Mouse (Mus musculus) heart, adult 18-20 months (tissue): ENCODE results near the gene Mtmr11. TPM values are rescaled to one million over a fixed set of nuclear protein-coding genes. Genes with fewer than 3 reads are reported as not detected.
A peak's percentile ranks its signal among the peaks of the same experiment; 100 is the strongest.
"Not testable (repeated sequence)": the region's sequence is repeated elsewhere in the genome, so short reads cannot be mapped to it uniquely, and the experiment has no call there.

ENCODE experiments used
- DNase-seq, 2 experiments: peaks; one replicate each; pipeline ENCODE4 v3.0.0; 2021 to 2022; ENCODE audit warnings: mixed read lengths in 1 of 2
- total RNA-seq, 2 experiments: library from RNA; stranded (reverse); gene quantifications; 2 replicates each; pipeline ENCODE4 v1.2.3; 2021

Mtmr11 gene
- total RNA-seq, 2 experiments from 2014 or later: 1.7 to 3.4 TPM

DNA sequence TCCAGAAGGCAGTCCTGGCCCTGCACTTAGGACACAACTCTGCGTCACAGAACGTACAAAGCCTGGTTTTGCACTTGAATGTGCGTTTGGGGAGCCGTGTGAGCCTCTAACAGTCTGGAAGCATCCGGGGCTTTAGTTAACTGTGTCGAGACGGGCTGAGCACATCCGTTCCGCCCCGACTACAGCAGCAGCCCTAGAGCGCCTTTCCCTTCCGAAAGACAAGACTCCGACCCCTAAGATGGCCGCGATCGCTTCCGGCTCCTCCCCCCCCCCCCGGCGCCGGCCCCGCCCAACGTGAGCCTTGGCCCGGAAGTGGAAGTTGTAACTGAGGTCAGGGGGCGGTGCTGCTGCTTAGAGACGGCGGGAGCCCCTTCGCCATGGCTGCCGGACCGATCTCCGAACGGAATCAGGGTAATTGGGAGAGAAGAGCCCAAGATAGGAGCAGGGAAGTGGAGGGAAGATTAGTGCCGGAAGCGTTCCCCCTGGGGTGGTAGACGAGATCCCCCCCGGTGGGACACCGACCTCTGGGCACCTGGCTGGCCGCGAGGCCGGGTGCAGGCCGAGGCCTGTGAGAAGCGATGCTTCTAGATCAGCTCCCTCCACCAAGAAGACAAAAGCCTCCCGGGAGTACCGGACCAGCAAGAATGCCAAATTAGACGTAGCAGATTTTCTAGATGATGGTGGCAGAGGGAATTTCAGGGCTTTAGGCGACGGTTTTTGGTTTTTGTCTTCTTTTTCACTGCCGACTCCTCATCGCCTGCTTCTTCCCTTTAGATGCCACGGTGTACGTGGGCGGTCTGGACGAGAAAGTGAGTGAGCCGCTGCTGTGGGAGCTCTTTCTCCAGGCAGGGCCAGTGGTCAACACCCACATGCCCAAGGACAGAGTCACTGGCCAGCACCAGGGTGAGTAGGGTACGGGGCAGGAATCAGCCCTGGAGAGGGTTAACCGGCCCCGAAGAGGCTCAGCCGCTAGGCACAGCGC is 10.7 kb downstream of the Mtmr11 start, which contains the start of gene Sf3b4:
TSS of gene Sf3b4 (plus strand) at position 136 of the 982 bp plus-strand sequence.
- peak; percentile 91 to 92 for DNase-seq

DNA sequence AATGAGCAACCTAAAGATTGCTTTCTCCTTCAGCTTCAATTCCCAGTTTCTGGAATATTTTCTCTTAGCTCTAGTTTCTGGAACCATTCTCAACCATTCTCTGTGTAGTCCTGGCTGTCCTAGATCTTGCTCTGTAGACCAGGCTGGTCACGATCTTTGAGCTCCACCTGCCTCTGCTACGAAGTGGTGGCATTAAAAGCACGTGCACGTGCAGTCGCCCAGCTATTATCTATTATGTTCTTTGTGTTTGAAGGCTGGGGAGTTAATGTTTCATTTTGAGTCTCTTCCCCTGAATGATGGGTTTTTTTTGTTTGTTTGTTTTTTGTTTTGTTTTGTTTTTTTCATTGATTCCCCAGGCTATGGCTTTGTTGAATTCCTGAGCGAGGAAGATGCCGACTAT is 11.4 kb downstream of the Mtmr11 start:
- DNase-seq: no peak

GRCm38 (mm10) chr3:96174042-96174441 is 12.2 kb downstream of the Mtmr11 start:
- not testable (repeated sequence) for DNase-seq

DNA sequence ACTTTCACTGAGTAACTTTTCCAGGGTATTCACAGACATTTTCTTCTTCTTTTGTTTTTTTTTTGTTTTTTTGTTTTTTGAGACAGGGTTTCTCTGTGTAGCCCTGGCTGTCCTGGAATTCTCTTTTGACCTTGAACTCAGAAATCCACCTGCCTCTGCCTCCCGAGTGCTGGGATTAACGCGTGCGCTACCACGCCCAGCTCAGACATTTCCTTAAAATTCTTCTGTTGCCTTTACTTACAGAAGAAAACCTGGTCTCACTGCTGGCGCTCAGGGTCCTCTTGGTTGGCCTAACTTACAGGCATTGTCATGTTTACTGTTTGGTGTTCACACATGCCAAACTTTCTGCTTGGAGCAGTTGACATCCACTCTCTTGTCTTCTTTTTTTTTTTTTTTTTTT is 13.4 kb downstream of the Mtmr11 start:
- no peak for DNase-seq

DNA sequence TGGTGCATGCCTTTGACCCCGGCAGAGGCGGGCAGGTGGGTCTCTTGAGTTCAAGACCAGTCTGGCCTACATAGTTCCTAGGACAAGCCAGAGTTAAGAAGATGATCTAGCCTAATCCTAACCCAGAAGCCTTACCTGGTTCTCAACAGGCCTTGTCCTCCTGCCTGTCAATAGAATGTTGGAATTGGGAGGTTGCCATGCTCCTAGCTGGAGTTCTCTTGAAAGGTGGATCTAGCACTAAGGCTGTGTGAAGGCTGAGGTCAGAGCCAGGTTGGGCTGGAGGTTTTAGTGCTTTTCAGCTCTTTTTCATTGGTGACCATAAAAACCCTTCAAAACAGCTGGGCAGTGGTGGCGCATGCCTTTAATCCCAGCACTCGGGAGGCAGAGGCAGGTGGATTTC is 16.6 kb downstream of the Mtmr11 start:
- no peak for DNase-seq

DNA sequence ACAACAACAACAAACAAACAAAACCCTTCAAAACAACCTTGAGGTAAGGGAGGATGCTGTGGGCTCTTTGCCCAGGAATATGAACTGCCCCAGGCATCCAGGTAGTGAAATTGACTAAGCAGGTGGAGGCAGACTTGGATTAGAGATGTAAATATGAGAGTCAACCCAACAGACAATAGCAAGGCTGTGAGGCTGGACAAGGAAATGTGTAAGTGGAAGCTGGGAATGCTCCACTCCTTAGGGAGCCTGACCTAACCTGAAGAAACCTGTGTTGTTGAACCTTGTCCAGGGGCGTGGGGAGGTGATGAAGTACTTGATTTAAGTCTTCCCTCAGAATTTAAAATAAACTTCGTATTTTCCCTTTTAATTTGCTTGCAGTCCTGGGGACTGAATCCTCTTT is 17.1 kb downstream of the Mtmr11 start:
- no peak for DNase-seq

GRCm38 (mm10) chr3:96179531-96179930 is 17.7 kb downstream of the Mtmr11 start:
- DNase-seq: peak; percentile 73 to 82

DNA sequence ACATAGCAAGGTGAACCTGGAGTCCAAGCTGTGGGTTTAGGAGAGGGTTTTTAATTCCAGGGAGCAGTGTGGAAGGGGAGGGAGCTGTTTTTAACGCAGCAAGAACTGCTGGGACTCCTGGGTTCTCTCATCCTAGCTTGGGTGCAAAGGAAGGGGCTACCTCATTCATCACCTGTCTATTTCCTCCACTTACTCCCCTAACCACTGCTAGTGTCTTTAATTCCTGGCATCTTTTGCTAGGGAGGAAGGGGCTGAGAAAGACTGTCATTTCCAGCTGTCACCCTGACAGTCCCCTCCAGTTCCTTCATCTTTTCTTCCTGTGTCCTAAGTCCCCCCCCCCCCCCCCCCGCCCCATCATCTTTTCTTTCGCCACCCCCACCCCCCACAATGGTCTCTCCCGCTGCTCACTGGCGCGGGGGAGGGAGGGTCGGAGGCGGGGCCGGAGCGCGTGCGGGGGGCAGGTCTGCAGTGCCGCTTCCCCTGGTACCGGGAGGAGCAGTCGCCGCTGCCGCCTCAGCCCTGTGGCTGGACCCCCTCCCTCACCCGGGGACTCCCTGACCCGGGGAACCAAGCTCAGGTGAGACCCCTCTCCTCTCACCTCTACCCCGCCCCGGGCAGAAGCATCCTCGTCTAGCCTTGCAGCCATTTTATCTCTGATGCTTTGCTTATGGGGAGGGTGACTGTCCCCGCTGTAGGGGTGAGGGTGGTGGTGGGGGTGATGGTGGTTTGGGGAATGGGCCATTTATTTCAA is 19.1 kb downstream of the Mtmr11 start, which contains the start of gene Sv2a:
TSS of gene Sv2a (plus strand) at position 425 of the 751 bp plus-strand sequence.
- DNase-seq: peak in 1 of 2 experiments; percentile 28

GRCm38 (mm10) chr3:96181510-96182381 is 19.9 kb downstream of the Mtmr11 start:
- no peak for DNase-seq

GRCm38 (mm10) chr3:96182382-96182776 is 20.6 kb downstream of the Mtmr11 start:
- peak in 1 of 2 experiments; percentile 20 for DNase-seq

GRCm38 (mm10) chr3:96192977-96193376 is 31.2 kb downstream of the Mtmr11 start:
- DNase-seq: no peak

DNA sequence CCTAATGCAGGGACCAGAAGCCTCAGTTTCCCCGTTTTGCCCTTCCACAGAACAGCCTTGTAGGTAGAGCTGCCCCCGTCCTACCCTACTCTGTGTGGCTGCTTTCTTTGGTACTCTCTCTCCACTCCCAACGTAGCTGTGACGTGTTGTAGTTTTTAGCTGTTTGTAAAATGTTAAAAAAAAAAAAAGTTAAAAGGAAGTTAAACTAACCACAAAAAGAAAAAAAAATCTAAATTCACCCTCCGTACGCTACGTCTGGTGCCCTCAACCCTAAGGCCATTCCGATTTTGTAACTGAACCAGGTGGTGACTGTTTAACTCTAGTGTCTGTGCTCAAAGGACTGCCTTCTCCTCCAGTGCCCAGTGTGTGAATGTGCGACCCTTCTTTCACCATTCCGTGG is 33.2 kb downstream of the Mtmr11 start:
- DNase-seq: no peak

DNA sequence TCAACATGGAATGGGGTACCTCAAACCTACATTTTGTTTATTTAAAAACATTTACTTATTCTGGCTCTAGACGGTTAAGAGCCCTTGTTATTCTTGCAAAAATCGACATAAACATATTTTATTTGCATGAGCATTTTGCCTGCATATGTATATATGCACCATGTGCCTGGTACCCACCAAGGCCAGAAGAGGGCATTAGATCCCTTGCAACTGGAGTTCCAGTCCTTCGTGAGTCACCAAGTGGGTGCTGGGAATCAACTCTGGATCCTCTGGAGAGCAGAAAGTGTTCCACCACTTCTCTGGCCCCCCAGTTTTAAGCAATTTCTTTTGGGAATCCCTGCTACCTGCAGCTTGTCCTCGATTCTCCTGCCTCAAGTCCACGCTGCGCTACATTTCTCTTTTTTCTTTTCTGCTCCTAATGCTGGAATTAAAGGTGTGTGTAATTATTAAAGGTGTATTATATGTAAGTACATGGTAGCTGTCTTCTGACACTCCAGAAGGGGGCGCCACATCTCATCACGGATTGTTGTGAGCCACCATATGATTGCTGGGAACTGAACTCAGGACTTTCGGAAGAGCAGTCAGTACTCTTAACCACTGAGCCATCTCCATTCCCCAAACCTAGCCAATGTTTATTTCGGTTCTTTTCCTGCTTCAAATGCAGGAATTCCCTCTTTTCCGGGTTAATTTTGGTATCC is 34.0 kb downstream of the Mtmr11 start:
- DNase-seq: no peak

- no peak for DNase-seq
These were observed 34.8 kb downstream of the Mtmr11 start for GRCm38 (mm10) chr3:96196437-96197128.

GRCm38 (mm10) chr3:96197129-96197749 is 35.4 kb downstream of the Mtmr11 start:
- peak; percentile 91 to 94 for DNase-seq

DNA sequence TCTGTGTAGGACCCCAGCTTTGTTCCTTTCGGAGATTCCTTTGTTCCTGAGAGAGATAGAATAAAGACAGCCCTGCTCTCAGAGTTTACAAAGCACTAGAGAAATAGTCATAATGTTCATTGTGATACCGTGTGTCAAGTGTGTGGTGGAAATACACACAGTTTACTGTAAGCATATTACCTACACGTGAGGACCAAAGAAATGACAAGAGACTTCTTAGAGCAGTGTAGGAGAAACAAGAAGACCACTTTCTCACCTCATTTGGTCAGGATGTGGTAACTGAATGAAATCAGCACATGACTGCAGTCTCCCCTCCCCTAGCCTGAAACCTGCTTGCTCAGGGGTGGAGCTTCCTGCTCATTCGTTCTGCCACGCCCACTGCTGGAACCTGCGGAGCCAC is 36.4 kb downstream of the Mtmr11 start:
- no peak for DNase-seq

GRCm38 (mm10) chr3:96198601-96199251 is 36.9 kb downstream of the Mtmr11 start:
- not testable (repeated sequence) for DNase-seq

DNA sequence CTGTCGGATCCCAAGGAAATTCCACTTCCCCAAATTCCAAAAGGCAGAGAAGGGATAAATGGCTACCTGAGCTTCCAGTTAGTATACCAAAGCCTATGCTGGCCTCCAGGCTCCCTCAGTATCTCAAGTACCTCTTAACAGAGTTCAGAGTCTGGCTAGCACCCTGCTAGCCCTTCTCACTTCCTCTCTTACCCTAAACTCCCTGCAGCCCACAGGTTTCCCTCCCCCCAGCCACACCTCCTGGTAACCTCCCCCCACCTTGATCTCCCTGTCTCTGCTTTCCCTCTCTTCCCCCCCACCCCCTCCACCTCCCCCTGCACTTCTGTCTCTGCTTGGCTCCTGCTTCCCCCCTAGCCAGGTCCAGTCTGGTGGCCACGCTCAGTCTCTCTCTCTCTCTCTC is 37.9 kb downstream of the Mtmr11 start:
- no peak for DNase-seq

GRCm38 (mm10) chr3:96207819-96208218 is 46.0 kb downstream of the Mtmr11 start:
- no peak for DNase-seq

DNA sequence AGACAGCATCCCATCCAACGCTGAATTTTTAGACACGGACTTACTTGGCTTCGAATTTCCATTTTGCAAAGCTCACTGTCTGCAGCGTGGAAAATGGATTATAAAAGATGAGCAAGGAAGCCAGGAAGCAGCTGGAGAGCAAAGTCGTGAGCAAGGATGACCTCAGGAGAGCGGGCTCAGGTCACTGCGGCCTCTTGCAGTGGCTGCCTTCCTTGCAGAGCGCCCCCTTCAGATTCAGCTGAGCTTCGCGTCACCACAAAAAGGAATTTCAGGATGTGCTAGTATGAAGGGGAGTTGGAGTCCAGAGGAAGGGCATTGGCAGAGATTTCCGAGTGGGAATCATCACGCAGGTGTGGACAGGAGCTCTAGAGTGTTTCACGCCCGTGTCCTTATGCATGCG is 47.4 kb downstream of the Mtmr11 start:
- peak in 1 of 2 experiments; percentile 18 for DNase-seq
